Mouse (Mus musculus): ENCODE measurements at regions not wholly inside any gene's neighbourhood (a gene's known extent, or its start where the extent isn't known, plus 50 kb on each side); places are given as distances from the start of the nearest gene placed in this dataset.

- TF ChIP-seq CTCF (IDR thresholded peaks at IDR 0.05; ENCODE audit: low read depth) (no peak), EP300 (IDR thresholded peaks at IDR 0.05; ENCODE audit: low read depth) (no peak)
Observed at GRCm38 (mm10) chr6:147973059-147973458, 74.0 kb upstream of the Far2 start.

Data from liver, embryonic 14.5 days (tissue).